Mouse (Mus musculus): Measurements from ENCODE around the gene Nudt22.

DNA sequence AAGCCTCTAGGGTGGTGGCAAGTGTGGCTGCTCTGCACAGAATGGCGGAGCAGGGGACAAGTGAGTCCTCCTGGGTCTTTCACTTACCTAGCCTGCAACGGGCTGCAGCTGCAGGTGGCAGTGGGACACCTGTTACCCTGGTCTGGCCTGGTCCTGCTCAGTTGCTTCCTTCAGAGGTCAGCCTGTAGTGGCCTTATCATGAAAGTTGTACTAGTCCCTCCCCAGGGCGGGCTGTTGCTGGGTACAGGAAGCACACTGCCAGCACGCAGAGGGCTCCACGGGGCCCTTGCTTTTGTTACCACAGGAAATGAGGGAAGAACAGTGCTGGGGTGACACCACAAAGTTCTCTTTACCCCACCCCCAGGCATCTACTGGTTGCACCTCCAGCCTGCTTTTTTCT, 23.3 kb upstream of the Nudt22 start, which contains the start of gene Fermt3:
- TF ChIP-seq CTCF (IDR thresholded peaks at IDR 0.05), result no peak
- no peak for TF ChIP-seq EP300 (IDR thresholded peaks at IDR 0.05)
